Mouse (Mus musculus) heart, postnatal 0 days (tissue): ENCODE measurements around the gene Dlgap4. TPM values are rescaled to one million over a fixed set of nuclear protein-coding genes. Genes with fewer than 3 reads are reported as not detected.

Experiments
- ATAC-seq: fragments of 200-750 bp; cut with Nextera tagmentation; 2 replicates; pipeline ENCODE4 v1.8.0; 2017; ENCODE audit warnings: low read depth, moderate number of reproducible peaks, moderate library complexity; ENCODE audit not compliant: insufficient read depth
- DNase-seq: peaks from one replicate; pipeline ENCODE4 v3.0.0-alpha.2; 2016; ENCODE audit warnings: low spot score
- H3K27ac ChIP-seq: fragments of 300-500 bp; sonication (generic); 2 replicates; pipeline ENCODE4 v1.5.1; 2014; ENCODE audit warnings: low read depth, mild to moderate bottlenecking
- H3K27me3 ChIP-seq: fragments of 300-500 bp; sonication (generic); 2 replicates; pipeline ENCODE4 v1.6.1; 2014; ENCODE audit warnings: low read length, mixed read lengths; ENCODE audit not compliant: control insufficient read depth, insufficient read depth
- H3K36me3 ChIP-seq: fragments of 300-500 bp; sonication (generic); replicated peaks from 2 replicates; pipeline ENCODE4 v1.6.1; 2014; ENCODE audit warnings: low read length, mixed read lengths; ENCODE audit not compliant: control insufficient read depth, insufficient read depth
- H3K4me1 ChIP-seq: fragments of 300-500 bp; sonication (generic); 2 replicates; pipeline ENCODE4 v1.6.1; 2014; ENCODE audit warnings: antibody characterized with exemption; ENCODE audit not compliant: control insufficient read depth, insufficient read depth
- H3K4me2 ChIP-seq: fragments of 300-500 bp; sonication (generic); 2 replicates; pipeline ENCODE4 v1.6.1; 2014; ENCODE audit warnings: low read depth, mild to moderate bottlenecking, low read length, moderate library complexity
- H3K4me3 ChIP-seq: fragments of 300-500 bp; sonication (generic); 2 replicates; pipeline ENCODE4 v1.5.1; 2014; ENCODE audit warnings: low read depth, low read length
- H3K9ac ChIP-seq: fragments of 300-500 bp; sonication (generic); replicated peaks from 2 replicates; pipeline ENCODE4 v1.6.1; 2014; ENCODE audit warnings: low read depth, low read length, mixed read lengths
- H3K9me3 ChIP-seq: fragments of 300-500 bp; sonication (generic); replicated peaks from 2 replicates; pipeline ENCODE4 v1.6.1; 2016; ENCODE audit warnings: low read length; ENCODE audit not compliant: control insufficient read depth
- CTCF ChIP-seq: IDR thresholded peaks from 2 replicates; pipeline ENCODE4 v1.5.1; 2016; ENCODE audit warnings: antibody characterized with exemption, control low read depth, low read depth
- EP300 ChIP-seq: IDR thresholded peaks from 2 replicates; pipeline ENCODE4 v1.6.1; 2016; ENCODE audit warnings: antibody characterized with exemption, low read depth
- WGBS: fragments of 180-500 bp; shearing (Covaris S2); extraction: QIAGEN DNeasy Blood & Tissue Kit; methylation state at CpG from one replicate; pipeline ENCODE4 v1.1.7; 2014; 5-methylcytosine and 5-hydroxymethylcytosine counted together
- polyA plus RNA-seq: library from polyadenylated mRNA; unstranded; fragments of >200 nt; fragmentation: Nextera tagmentation; extraction: Ambion mirVana; gene quantifications from 2 replicates; pipeline ENCODE4 v1.2.1, GENCODE M21; 2015
- total RNA-seq: library from RNA; depleted of rRNA; stranded (reverse); fragments of >200 nt; gene quantifications from 2 replicates; pipeline ENCODE4 v1.2.3, GENCODE M21; 2014; ENCODE audit warnings: low replicate concordance

Dlgap4 gene
- total and polyA plus RNA-seq, 2 experiments from 2014 or later: 51.3 to 58.5 TPM

DNA sequence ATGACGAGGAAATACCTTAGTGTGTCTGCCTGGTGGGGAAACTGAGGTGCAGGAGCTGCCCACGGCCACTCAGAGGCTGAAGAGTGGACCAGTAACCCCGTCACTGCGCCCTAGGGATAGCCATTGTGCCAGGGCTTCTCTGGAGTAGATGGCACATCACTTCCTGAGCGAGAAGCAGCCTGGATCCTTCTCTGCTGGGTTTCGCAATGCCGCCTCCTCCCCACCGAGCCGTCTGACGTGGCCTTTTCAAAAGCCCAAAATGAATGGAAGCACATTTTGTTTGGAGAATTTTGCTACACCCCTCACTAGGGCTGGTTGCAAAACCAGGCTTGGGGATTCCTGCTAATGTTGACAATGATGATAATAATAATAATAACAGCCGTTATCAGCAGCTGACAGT, 4.0 kb downstream of the Dlgap4 start:
- Histone ChIP-seq H3K9ac (no peak overlapping the region), H3K4me2 (no peak overlapping the region), H3K36me3 (no peaks in the 10 kb centered on the region), H3K4me3 (no peak overlapping the region), H3K4me1 (peaks cover 21% of the 10 kb centered on the region), H3K9me3 (no peaks in the 10 kb centered on the region), H3K27ac (no peak overlapping the region), H3K27me3 (peaks cover 62% of the 10 kb centered on the region)
- WGBS: 53% methylated on average over 11 of the region's 11 CpGs
- DNase-seq: no peak
- ATAC-seq: no peak
- no peak for TF ChIP-seq CTCF
- TF ChIP-seq EP300: no peak

- H3K27me3 ChIP-seq: peaks cover 28% of the 10 kb centered on the region
- TF ChIP-seq EP300 (no peak), CTCF (no peak)
- H3K4me2 ChIP-seq: no peak overlapping the region
- H3K4me1 ChIP-seq: peaks cover 21% of the 10 kb centered on the region
- no peak overlapping the region for H3K4me3 ChIP-seq
- DNase-seq (no peak), ATAC-seq (no peak)
- no peak overlapping the region for H3K27ac ChIP-seq
- WGBS: 77% methylated on average over 8 of the region's 8 CpGs
- H3K9me3 ChIP-seq: no peaks in the 10 kb centered on the region
- H3K36me3 ChIP-seq: no peaks in the 10 kb centered on the region
- H3K9ac ChIP-seq: no peak overlapping the region
These were observed 7.4 kb downstream of the Dlgap4 start for GRCm38 (mm10) chr2:156620874-156621273.

DNA sequence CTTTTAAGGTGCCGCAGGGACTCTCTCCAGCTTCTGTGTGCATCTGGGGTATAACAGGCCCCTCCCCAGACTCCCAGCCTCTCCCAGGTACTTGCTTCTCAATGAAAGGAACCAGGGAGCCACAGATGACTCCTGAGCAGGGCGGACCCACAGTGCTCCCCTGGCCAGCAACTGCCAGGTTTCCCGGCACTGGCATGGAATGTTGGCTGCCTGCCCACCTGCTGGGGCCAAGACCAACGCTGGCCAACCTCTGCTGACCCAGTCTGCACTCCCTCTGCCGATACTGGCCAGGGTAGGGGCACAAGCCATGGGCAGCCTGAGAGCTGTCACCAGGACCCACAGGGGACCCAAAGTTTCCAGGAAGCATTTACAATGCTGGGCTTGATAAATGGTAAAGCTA, 7.9 kb downstream of the Dlgap4 start:
- H3K27me3 ChIP-seq: peaks cover 23% of the 10 kb centered on the region
- TF ChIP-seq CTCF: no peak
- no peak for TF ChIP-seq EP300
- no peak overlapping the region for H3K27ac ChIP-seq
- H3K9me3 ChIP-seq: no peaks in the 10 kb centered on the region
- no peak overlapping the region for H3K9ac ChIP-seq
- 32% methylated on average over 5 of the region's 5 CpGs for WGBS
- peak; percentile 33; the same call in 1 of the 2 replicates for ATAC-seq
- no peak overlapping the region for H3K4me2 ChIP-seq
- H3K4me1 ChIP-seq: peaks cover 25% of the 10 kb centered on the region
- H3K36me3 ChIP-seq: no peaks in the 10 kb centered on the region
- no peak for DNase-seq
- no peak overlapping the region for H3K4me3 ChIP-seq

- H3K27me3 ChIP-seq: peaks cover 15% of the 10 kb centered on the region
- no peaks in the 10 kb centered on the region for H3K9me3 ChIP-seq
- DNase-seq (no peak), ATAC-seq (no peak)
- no peak overlapping the region for H3K4me3 ChIP-seq
- WGBS: 91% methylated on average over 6 of the region's 6 CpGs
- TF ChIP-seq CTCF (no peak), EP300 (no peak)
- no peak overlapping the region for H3K4me2 ChIP-seq
- H3K4me1 ChIP-seq: peaks cover 25% of the 10 kb centered on the region
- no peak overlapping the region for H3K9ac ChIP-seq
- no peaks in the 10 kb centered on the region for H3K36me3 ChIP-seq
- H3K27ac ChIP-seq: no peak overlapping the region
These were observed 8.7 kb downstream of the Dlgap4 start for GRCm38 (mm10) chr2:156622192-156622591.

DNA sequence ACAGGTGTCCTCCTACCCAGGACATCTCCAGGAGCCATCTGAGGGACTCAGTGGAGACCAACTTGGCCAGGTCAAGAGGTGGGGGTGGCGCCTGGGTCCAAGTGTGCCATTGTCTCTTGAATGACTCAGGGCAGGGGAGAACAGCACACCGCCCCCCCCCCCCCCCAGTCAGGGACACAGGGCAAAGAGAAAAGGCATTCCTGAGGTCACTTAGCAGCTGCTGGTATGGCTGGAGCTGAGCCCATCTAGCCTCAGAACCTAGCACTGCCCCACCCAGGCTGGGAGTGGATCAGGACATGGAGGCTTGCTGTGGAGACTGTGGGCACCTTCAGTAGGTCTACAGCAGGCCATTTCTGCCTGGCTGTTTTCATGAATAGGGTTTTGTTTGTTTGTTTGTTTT, 9.7 kb downstream of the Dlgap4 start:
- no peak overlapping the region for H3K9ac ChIP-seq
- H3K27me3 ChIP-seq: peaks cover 9% of the 10 kb centered on the region
- no peak overlapping the region for H3K27ac ChIP-seq
- H3K36me3 ChIP-seq: no peaks in the 10 kb centered on the region
- DNase-seq: no peak
- peaks cover 25% of the 10 kb centered on the region for H3K4me1 ChIP-seq
- no peaks in the 10 kb centered on the region for H3K9me3 ChIP-seq
- no peak overlapping the region for H3K4me3 ChIP-seq
- H3K4me2 ChIP-seq: no peak overlapping the region
- WGBS: 85% methylated on average over 2 of the region's 2 CpGs
- no peak for TF ChIP-seq CTCF
- no peak for TF ChIP-seq EP300
- no peak for ATAC-seq

DNA sequence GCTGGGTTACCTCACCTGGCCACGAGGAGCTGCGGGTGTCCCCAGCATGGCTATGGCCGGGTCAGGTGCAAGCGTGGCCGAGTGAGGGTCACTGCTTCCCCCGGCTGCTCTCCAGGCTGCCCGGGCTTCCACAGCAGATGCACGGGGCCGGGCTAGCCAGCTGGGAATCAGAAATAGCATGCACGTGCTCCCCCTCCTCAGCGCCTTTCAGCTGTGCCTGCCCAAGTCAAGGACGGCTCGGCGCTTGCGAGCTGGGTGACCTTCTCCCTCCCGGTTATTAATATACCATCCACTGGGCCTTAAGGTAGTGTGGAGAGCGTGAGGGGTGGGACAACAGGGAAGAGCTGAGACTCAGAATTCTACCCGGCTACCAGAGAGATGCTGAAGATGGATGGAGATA, 11.8 kb downstream of the Dlgap4 start:
- 49% methylated on average over 18 of the region's 18 CpGs for WGBS
- Histone ChIP-seq H3K9ac (peak overlapping the region; percentile 25; the same call in 1 of the 2 replicates), H3K4me3 (no peak overlapping the region), H3K4me1 (peaks cover 25% of the 10 kb centered on the region), H3K27me3 (no peaks in the 10 kb centered on the region), H3K27ac (peak overlapping the region; percentile 93), H3K4me2 (peak overlapping the region; percentile 42), H3K36me3 (no peaks in the 10 kb centered on the region), H3K9me3 (peaks cover 2% of the 10 kb centered on the region; the same call in 1 of the 2 replicates)
- ATAC-seq (peak; percentile 81), DNase-seq (peak; percentile 84)
- TF ChIP-seq EP300 (peak; percentile 74; the same call in 1 of the 2 replicates), CTCF (no peak)
